Mouse (Mus musculus): ENCODE measurements at regions not wholly inside any gene's neighbourhood (a gene's known extent, or its start where the extent isn't known, plus 50 kb on each side); places are given as distances from the start of the nearest gene placed in this dataset.

- DNase-seq (ENCODE audit: low spot score in 2 of 2), result no peak
These were observed 137.8 kb downstream of the Unc5cl start for GRCm38 (mm10) chr17:48592457-48592856.

- no peak for DNase-seq (ENCODE audit: low spot score in 2 of 2)
These were observed 140.8 kb downstream of the Unc5cl start for GRCm38 (mm10) chr17:48595418-48595963.

DNA sequence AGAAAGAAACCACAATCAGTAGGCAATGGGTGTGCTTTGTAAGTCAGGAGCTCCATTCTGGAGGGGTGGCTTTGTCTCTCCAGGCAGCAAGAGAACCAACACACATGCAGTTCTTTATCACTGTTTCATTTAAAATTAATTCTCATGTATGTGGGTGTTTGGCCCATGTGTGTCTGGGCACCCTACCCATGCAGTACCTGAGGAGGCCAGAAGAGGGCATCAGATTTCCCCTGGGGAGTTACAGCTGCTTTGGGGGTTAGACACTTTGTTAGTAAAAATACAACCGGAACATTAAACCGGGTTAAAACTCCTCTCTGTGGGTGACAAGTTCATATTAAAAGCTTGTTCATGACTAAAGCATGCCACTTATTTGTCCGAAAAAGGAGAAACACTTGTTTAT is 141.7 kb downstream of the Unc5cl start:
- no peak for DNase-seq (ENCODE audit: low spot score in 2 of 2)

- DNase-seq (ENCODE audit: low spot score in 2 of 2), result no peak
These were observed 142.6 kb downstream of the Unc5cl start for GRCm38 (mm10) chr17:48597301-48597700.

DNA sequence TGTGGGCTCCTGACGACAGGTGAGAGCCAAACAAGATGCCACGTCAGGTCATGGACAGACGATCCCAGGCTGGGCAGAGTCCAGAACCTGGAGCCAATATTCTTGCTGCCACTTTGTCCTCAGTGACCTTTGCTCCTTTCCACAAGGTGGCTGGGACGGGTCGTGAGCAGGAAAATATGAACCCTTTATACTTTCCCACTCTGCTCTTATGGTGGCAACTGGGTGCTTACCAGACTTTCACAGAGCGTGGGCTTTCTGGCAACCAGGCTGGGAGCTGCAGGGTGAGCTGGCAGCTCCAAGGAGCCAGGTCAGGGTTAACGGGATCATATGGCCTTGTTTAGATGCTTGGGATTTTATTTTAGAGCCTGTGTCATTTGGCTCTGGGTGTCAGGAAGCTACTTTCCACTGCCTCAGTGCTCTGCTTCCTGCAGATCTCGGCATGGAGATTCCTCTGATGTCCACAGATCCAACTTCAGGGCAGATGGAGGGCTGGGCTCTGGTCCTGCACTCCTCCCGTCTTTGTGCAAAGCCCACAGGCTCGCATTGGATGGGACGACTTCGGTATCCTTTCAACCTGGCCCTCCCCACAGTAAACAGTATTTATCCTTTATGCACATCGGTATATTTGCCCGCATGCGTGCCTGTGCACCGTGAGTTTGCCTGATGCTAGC is 143.9 kb downstream of the Unc5cl start:
- no peak for DNase-seq (ENCODE audit: low spot score in 2 of 2)

DNA sequence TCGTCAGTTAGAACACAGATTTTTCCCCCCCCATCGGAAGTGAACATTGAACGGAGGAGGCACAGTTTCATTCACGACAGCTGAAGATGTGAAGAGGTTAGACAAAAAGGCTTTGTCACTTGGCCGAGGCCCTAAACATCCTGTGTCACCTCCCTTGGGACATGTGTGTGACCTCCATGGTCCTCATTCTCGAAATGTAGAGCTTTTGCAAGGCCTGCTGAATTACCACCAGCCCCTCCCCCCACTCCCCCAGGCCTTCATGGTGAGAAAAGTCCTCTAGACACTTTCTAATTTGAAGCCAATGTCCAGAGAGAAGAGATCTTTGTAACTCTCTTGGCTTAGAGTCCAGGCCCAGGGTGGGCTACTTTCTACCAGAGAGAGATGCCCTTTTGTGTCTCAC is 145.5 kb downstream of the Unc5cl start:
- no peak for DNase-seq (ENCODE audit: low spot score in 2 of 2)

DNA sequence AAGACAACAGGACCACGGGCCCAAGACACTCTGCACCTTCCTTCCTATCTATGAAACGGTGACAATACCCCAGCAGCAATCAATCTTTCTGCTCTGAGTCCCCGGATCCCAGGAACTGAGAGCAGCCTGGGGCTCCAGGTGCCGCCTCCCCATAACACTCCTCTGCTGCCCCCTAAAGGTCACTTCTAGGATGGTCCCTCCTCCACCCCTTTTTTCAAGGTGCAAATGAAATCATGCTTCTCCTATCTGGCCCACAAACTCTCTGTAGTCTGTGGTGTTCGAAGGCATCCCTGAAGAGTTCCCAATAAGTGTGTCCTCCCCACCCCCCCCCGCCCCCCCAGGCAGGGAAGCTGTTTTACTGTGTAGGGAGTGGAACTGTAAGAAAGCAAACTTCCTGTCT is 147.9 kb downstream of the Unc5cl start:
- DNase-seq (ENCODE audit: low spot score in 2 of 2), result peak; percentile 47 to 72

GRCm38 (mm10) chr17:48606767-48607166 is 152.1 kb downstream of the Unc5cl start:
- DNase-seq (ENCODE audit: low spot score in 2 of 2), result no peak

DNA sequence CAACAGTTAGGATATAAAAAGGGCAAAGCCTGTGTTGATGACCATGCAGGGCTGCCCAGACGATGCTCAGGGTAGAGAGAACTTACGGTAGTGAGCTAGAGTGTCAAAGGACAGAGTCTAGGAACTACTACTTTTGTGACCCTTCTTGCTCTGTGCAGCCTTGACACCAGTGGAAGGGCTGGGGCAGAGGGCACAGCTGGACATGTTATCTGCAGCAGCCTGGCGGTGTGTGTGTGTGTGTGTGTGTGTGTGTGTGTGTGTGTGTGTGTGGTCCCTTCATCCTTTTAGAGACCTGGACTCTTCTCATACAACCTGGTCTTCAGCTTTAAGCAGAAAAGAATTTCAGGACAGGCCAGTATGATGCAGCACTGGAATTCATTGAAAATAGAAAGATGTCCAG is 153.6 kb downstream of the Unc5cl start:
- no peak for DNase-seq (ENCODE audit: low spot score in 2 of 2)

- DNase-seq (ENCODE audit: low spot score in 2 of 2), result no peak
These were observed 155.4 kb downstream of the Unc5cl start for GRCm38 (mm10) chr17:48610107-48610506.

- no peak for DNase-seq (ENCODE audit: low spot score in 2 of 2)
These were observed 156.1 kb downstream of the Unc5cl start for GRCm38 (mm10) chr17:48610806-48611205.

- no peak for DNase-seq (ENCODE audit: low spot score in 2 of 2)
These were observed 158.8 kb downstream of the Unc5cl start for GRCm38 (mm10) chr17:48613491-48613890.

DNA sequence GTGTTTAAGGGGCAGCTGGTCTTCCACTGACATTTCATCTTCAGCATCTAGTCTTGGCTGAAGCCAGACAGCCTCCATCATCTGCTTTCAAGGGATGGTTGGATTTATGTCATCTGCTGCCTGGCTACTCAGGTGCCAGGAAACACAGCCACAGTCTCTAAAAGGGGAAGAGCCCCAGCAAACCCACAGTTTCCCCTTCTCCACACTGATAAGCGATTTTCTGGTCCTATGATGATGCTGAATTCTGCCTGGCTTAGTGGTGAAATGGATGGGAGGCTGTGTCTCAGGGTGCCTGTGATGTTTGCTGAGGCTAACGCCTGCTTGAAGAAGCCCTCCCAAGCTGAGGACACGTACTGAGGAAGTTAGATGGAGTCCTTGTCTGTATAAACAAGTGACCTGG is 160.5 kb downstream of the Unc5cl start:
- no peak for DNase-seq (ENCODE audit: low spot score in 2 of 2)

GRCm38 (mm10) chr17:48616205-48616604 is 161.5 kb downstream of the Unc5cl start:
- DNase-seq (ENCODE audit: low spot score in 2 of 2), result no peak

DNA sequence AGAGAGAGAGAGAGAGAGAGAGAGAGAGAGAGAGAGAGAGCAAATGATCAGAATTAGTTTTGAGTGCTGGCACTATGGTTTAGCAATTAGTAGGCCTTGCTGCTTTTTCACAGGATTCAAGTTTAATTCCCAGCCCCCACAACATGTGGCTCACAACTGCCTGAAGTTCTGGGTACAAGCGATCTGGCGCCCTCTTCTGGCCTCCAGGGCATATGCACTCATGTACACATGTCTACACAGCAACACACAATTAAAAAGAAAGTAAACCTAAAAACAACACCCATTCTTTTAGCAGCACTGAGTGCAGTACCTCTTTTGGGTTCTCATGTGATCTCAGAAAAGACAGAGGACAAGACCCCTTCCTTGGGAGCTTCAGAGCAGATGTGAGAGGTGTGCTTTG is 166.2 kb downstream of the Unc5cl start:
- no peak for DNase-seq (ENCODE audit: low spot score in 2 of 2)

DNA sequence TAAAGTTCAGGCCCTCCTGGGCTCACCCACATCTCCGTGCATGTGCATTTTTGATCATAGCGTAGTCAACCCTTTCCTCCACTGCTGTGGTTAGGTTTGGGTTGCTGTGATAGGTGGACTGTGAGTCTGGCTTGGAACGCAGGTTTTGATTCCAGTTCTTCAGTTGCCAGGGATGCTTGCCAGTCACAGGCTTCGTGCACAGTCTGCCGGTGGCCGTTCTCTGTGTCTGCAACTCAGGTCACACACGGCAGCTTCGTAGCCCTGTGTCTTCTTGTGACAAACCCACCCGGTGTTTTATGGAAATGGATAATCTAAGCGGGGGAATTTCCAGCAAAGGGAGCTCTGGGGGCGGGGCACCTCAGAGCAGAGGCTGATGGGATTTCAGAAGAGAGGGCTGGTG is 167.0 kb downstream of the Unc5cl start:
- DNase-seq (ENCODE audit: low spot score in 2 of 2), result no peak

- no peak for DNase-seq (ENCODE audit: low spot score in 2 of 2)
These were observed 170.2 kb downstream of the Unc5cl start for GRCm38 (mm10) chr17:48624937-48625336.

DNA sequence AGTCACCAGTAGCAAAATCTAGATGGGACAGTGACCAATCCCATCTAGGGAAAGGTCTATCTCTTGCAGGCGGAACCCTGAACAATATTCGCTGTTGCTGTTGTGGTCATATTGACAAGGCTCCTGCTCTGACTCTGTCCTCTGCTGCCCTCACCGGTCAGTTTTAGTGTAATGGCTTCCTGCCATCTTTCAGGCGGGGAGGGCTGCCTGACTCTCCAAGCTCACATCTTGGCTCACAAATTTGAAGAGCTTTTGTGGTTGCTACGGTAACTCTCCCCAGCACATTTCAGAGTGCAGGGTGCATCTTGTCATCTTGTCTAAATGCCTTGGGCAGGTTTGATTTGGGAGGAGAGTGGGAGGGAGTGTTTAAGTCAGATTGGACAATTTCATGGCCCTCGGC is 171.3 kb downstream of the Unc5cl start:
- DNase-seq (ENCODE audit: low spot score in 2 of 2), result no peak

- DNase-seq (ENCODE audit: low spot score in 2 of 2), result no peak
These were observed 184.9 kb downstream of the Unc5cl start for GRCm38 (mm10) chr17:48639611-48640010.

GRCm38 (mm10) chr17:48643533-48644019 is 188.9 kb downstream of the Unc5cl start:
- DNase-seq (ENCODE audit: low spot score in 2 of 2), result no peak

DNA sequence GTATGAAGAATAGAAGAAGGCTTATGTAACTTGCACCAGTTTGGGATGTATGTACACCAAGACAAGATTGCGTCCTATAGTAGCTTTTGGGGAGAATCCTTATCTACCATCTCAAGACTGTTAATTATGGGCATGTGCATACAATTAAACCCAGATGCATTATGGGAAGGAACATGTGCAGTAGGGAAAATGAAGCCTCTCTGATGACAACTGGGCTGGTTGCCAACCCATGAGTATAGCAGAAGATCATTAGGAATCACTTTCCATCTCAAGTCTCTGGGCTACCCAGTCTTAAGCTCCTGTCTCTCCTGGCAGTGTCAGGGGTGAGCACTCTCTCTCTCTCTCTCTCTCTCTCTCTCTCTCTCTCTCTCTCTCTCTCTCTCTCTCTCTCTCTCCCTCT is 190.4 kb downstream of the Unc5cl start:
- DNase-seq (ENCODE audit: low spot score in 2 of 2), result no peak

DNA sequence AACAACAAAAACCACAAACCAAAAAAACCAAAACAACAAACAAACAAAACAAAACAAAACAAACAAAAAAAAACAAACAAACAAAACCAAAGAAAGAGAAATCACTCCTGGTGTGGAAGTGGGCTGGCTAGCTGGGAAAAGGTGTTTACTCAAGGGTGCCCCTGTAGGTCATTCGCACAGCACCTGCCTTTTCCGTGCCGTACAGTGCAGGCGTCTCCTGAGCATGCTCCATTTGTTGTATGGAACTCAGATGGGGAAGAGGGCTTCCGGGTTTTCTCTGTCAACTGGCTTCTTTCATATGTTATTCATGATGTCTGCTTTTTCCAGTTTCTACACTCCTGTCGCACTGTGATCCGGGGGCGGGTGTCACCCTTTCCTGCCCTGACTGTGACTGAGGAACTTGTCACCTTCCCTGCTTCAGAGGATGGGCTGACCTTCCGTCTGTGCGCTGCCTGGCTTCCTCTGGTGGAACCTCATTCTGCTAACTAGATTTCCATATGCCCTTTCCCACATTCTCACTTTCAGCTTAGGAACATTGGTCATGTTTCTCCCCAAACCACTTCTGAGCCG is 192.0 kb downstream of the Unc5cl start:
- no peak for DNase-seq (ENCODE audit: low spot score in 2 of 2)

DNA sequence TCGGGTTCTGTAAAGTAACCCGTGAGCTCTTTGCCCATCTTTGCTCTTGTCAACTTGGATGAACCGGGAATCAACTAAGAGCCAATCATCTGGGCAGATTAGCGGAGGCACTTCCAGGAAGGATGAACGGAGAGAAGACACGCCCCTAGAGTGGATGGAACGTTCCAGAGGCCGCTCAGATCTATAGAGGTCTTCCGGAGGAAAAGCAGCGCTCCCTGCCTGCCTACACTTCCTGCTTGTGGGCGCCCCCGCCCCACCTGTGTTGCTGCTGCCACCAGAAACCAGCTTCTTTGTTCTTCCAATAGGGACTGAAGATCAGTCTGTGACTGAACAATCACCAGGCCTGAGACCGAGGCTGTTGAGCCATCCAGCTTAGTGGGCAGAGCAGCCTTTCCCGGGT is 192.7 kb downstream of the Unc5cl start:
- DNase-seq (ENCODE audit: low spot score in 2 of 2), result no peak

All from layer of hippocampus, postnatal 14 days (tissue).